Mouse (Mus musculus) CH12.LX (cell line): ENCODE results near the gene Serpinb2. TPM values are rescaled to one million over a fixed set of nuclear protein-coding genes. Genes with fewer than 3 reads are reported as not detected.

Experiments
- DNase-seq: peaks from one replicate; pipeline ENCODE4 v3.0.0-alpha.2; 2013; ENCODE audit errors: extremely low read depth
- H3K27ac ChIP-seq: 2 replicates; pipeline ENCODE4 v1.5.1; 2012; ENCODE audit warnings: low read depth, mild to moderate bottlenecking, control low read depth, moderate library complexity; ENCODE audit not compliant: insufficient read depth
- H3K27me3 ChIP-seq: replicated peaks from 2 replicates; pipeline ENCODE3; 2012; ENCODE audit warnings: inconsistent platforms
- H3K36me3 ChIP-seq, 2 experiments: replicated peaks in 1 of 2; 2 replicates each; pipeline versions ENCODE3 to v1.6.1; 2012; ENCODE audit warnings: inconsistent platforms in 1 of 2, low read length in 1 of 2, mild to moderate bottlenecking in 1 of 2, mixed read lengths in 1 of 2, moderate library complexity in 1 of 2; ENCODE audit not compliant: control insufficient read depth in 1 of 2, insufficient read depth in 1 of 2
- H3K4me1 ChIP-seq, 2 experiments: 2 replicates each; pipeline ENCODE4 v1.6.1; 2012; ENCODE audit warnings: inconsistent platforms in 1 of 2, moderate library complexity in 1 of 2; ENCODE audit not compliant: insufficient read depth in 2 of 2, control insufficient read depth in 1 of 2
- H3K4me2 ChIP-seq: 2 replicates; pipeline ENCODE4 v1.6.1; 2012; ENCODE audit warnings: low read depth, mild to moderate bottlenecking, control low read depth; ENCODE audit not compliant: poor library complexity, insufficient read depth, severe bottlenecking
- H3K4me3 ChIP-seq, 3 experiments: fragments of 150-350 bp in 1 of 3; sonication (generic) in 1 of 3; replicated peaks in 1 of 3; 2 replicates each; pipeline versions ENCODE3 to v1.5.1; 2011 to 2012; ENCODE audit warnings: low read depth in 2 of 3, low read length in 2 of 3, mild to moderate bottlenecking in 2 of 3, moderate library complexity in 2 of 3, control low read depth in 1 of 3, improper control_type of control experiment in 1 of 3, inconsistent platforms in 1 of 3, mixed read lengths in 1 of 3; ENCODE audit not compliant: poor library complexity in 1 of 3
- H3K79me2 ChIP-seq: replicated peaks from 2 replicates; pipeline ENCODE4 v1.6.1; 2012; ENCODE audit warnings: mild to moderate bottlenecking, moderate library complexity; ENCODE audit not compliant: control insufficient read depth, poor library complexity, insufficient read depth, severe bottlenecking; ENCODE audit errors: extremely low read depth
- H3K9ac ChIP-seq: 2 replicates; pipeline ENCODE4 v1.6.1; 2012; ENCODE audit warnings: low read depth, mild to moderate bottlenecking, control low read depth, moderate library complexity; ENCODE audit not compliant: insufficient read depth
- H3K9me3 ChIP-seq: replicated peaks from 2 replicates; pipeline ENCODE3; 2012; ENCODE audit warnings: low read length, inconsistent platforms, mixed read lengths
- BHLHE40 ChIP-seq: IDR thresholded peaks from 2 replicates; pipeline ENCODE4 v1.6.1; 2011; ENCODE audit warnings: mild to moderate bottlenecking, low read depth, low read length, improper control_type of control experiment
- CTCF ChIP-seq, 2 experiments: IDR thresholded peaks in 1 of 2; conservative IDR thresholded peaks in 1 of 2; 2 replicates each; pipeline ENCODE4 v1.5.1; 2011 to 2012; ENCODE audit warnings: low read depth in 2 of 2, low read length in 2 of 2, improper control_type of control experiment in 1 of 2, inconsistent platforms in 1 of 2, mild to moderate bottlenecking in 1 of 2, moderate library complexity in 1 of 2
- E2F4 ChIP-seq: IDR thresholded peaks from 2 replicates; pipeline ENCODE4 v1.6.1; 2011; ENCODE audit warnings: low read depth, low read length, improper control_type of control experiment; ENCODE audit not compliant: insufficient replicate concordance
- ELF1 ChIP-seq: IDR thresholded peaks from 2 replicates; pipeline ENCODE4 v1.6.1; 2014; ENCODE audit warnings: low read depth, mild to moderate bottlenecking, inconsistent platforms, low read length, improper control_type of control experiment
- EP300 ChIP-seq: IDR thresholded peaks from 2 replicates; pipeline ENCODE4 v1.6.1; 2011; ENCODE audit warnings: low read length, improper control_type of control experiment
- ETS1 ChIP-seq: conservative IDR thresholded peaks from 2 replicates; pipeline ENCODE4 v1.6.1; 2012; ENCODE audit warnings: low read depth, mild to moderate bottlenecking, inconsistent platforms, low read length, improper control_type of control experiment, moderate library complexity
- IRF4 ChIP-seq: IDR thresholded peaks from 2 replicates; pipeline ENCODE4 v1.6.1; 2014; ENCODE audit warnings: low read depth, mild to moderate bottlenecking, inconsistent platforms, low read length, improper control_type of control experiment
- JUN ChIP-seq: IDR thresholded peaks from 2 replicates; pipeline ENCODE4 v1.6.1; 2011; ENCODE audit warnings: low read depth, mild to moderate bottlenecking, low read length, improper control_type of control experiment, moderate library complexity; ENCODE audit not compliant: insufficient read depth
- MAZ ChIP-seq: IDR thresholded peaks from 2 replicates; pipeline ENCODE4 v1.6.1; 2012; ENCODE audit warnings: low read depth, mild to moderate bottlenecking, inconsistent platforms, low read length, improper control_type of control experiment, moderate library complexity
- MEF2A ChIP-seq: IDR thresholded peaks from 2 replicates; pipeline ENCODE4 v1.6.1; 2014; ENCODE audit warnings: low read depth, mild to moderate bottlenecking, inconsistent platforms, low read length, improper control_type of control experiment, borderline replicate concordance
- PAX5 ChIP-seq: IDR thresholded peaks from 2 replicates; pipeline ENCODE4 v1.6.1; 2012; ENCODE audit warnings: low read length, inconsistent platforms, mixed read lengths
- POLR2A ChIP-seq: IDR thresholded peaks from 2 replicates; pipeline ENCODE4 v1.6.1; 2011; ENCODE audit warnings: low read depth, mild to moderate bottlenecking, improper control_type of control experiment, low read length
- SMC3 ChIP-seq: IDR thresholded peaks from 2 replicates; pipeline ENCODE4 v1.6.1; 2011; ENCODE audit warnings: low read depth, low read length, improper control_type of control experiment
- TBP ChIP-seq: conservative IDR thresholded peaks from 2 replicates; pipeline ENCODE4 v1.6.1; 2011; ENCODE audit warnings: low read depth, low read length, improper control_type of control experiment
- USF2 ChIP-seq: conservative IDR thresholded peaks from 2 replicates; pipeline ENCODE4 v1.6.1; 2011; ENCODE audit warnings: low read depth, low read length, improper control_type of control experiment
- ZNF384 ChIP-seq: IDR thresholded peaks from 2 replicates; pipeline ENCODE4 v1.6.1; 2012; ENCODE audit warnings: low read depth, low read length, improper control_type of control experiment, inconsistent platforms
- dilution Hi-C: fragments of 300-500 bp; cut with MboI; formaldehyde crosslinking; loops from 2 replicates; pipeline ENCODE4 v1.14.3; 2020; ENCODE audit warnings: low sequenced_read_pairs; ENCODE audit not compliant: extremely low pct_unique_long_range_greater_than_20kb, extremely low pct_ligation_motif_present
- in situ Hi-C: fragments of 300-500 bp; cut with MboI; formaldehyde crosslinking; loops from 3 replicates; pipeline ENCODE4 v1.14.3; 2019; ENCODE audit warnings: low sequenced_read_pairs, low pct_ligation_motif_present, low pct_unique_long_range_greater_than_20kb, mixed read lengths
- polyA plus RNA-seq: library from polyadenylated mRNA; unstranded; fragments of >175 nt; gene quantifications from 2 replicates; pipeline ENCODE4 v1.2.1, GENCODE M21; 2012; ENCODE audit warnings: low read depth; ENCODE audit not compliant: insufficient read length
- total RNA-seq, 2 experiments: library from RNA; depleted of rRNA; stranded (reverse); fragments of 300-350 nt in 1 of 2; fragments of >200 nt in 1 of 2; gene quantifications; 2 replicates each; pipeline ENCODE4 v1.2.3; 2012 to 2014

The Serpinb2 gene
- total and polyA plus RNA-seq, 3 experiments = not detected

- H3K9me3 ChIP-seq = no peaks in the 10 kb centered on the region
- no peaks in the 10 kb centered on the region for H3K27me3 ChIP-seq
- H3K9ac ChIP-seq = no peak overlapping the region
- no peak overlapping the region for H3K4me3 ChIP-seq
- no peaks in the 10 kb centered on the region; a peak in 1 of 4 replicates for H3K4me1 ChIP-seq
- no peaks in the 10 kb centered on the region for H3K36me3 ChIP-seq
- no peak for DNase-seq
- no peaks in the 10 kb centered on the region for H3K79me2 ChIP-seq
- no peak overlapping the region for H3K4me2 ChIP-seq
- TF ChIP-seq ELF1 = no peak
- TF ChIP-seq USF2 = no peak
- no peak for TF ChIP-seq TBP
- TF ChIP-seq SMC3 = no peak
- H3K27ac ChIP-seq = no peak overlapping the region
- in situ Hi-C loops = no loop called here
- dilution Hi-C loops = no loop called here
Measured at GRCm38 (mm10) chr1:107496789-107497188, 14.4 kb upstream of the Serpinb2 start.

- no peak overlapping the region for H3K4me3 ChIP-seq
- no peaks in the 10 kb centered on the region for H3K9me3 ChIP-seq
- no peaks in the 10 kb centered on the region for H3K79me2 ChIP-seq
- peaks cover 2 to 7% of the 10 kb centered on the region in 2 experiments; a peak in 2 of 4 replicates for H3K4me1 ChIP-seq
- no peak overlapping the region for H3K9ac ChIP-seq
- in situ Hi-C loops = no loop called here
- no peak overlapping the region for H3K4me2 ChIP-seq
- H3K36me3 ChIP-seq = no peaks in the 10 kb centered on the region
- dilution Hi-C loops = no loop called here
- no peak for TF ChIP-seq CTCF (conservative IDR thresholded peaks at IDR 0.05 in 1 of 2, IDR thresholded peaks at IDR 0.05 in 1 of 2; ENCODE audit: low read depth in 2 of 2, low read length in 2 of 2)
- no peak for TF ChIP-seq PAX5
- no peak for TF ChIP-seq ETS1
- TF ChIP-seq IRF4 = no peak
- TF ChIP-seq E2F4 = no peak
- TF ChIP-seq MEF2A = no peak
- TF ChIP-seq BHLHE40 = no peak
- no peak for TF ChIP-seq JUN
- TF ChIP-seq ZNF384 = no peak
- DNase-seq = no peak
- no peak overlapping the region for H3K27ac ChIP-seq
- H3K27me3 ChIP-seq = no peaks in the 10 kb centered on the region
Measured at GRCm38 (mm10) chr1:107502025-107502424, 9.2 kb upstream of the Serpinb2 start.

DNA sequence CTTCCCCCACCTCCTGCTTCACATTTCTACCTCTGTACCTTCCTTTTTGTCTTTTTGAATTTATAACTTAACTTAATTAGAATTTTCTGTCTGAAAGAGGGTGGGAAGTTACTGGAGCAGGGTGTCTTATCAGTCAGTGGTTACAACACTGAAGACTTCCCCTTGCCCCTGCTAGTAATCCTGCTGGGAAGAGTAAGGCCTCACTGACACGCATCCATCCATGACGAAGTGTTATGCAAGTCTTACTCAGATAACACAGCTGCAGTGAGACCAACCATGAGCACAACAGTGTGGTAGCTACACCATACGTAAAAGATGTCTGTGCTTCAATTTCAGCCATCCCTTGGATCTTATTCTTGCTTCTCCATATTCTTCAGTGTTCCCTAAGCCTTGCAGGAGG lies 7.9 kb upstream of the Serpinb2 start:
- in situ Hi-C loops = no loop called here
- no peak overlapping the region for H3K4me3 ChIP-seq
- H3K36me3 ChIP-seq = no peaks in the 10 kb centered on the region
- H3K4me2 ChIP-seq = no peak overlapping the region
- H3K27ac ChIP-seq = no peak overlapping the region
- H3K4me1 ChIP-seq = peaks cover 2 to 7% of the 10 kb centered on the region in 2 experiments; a peak in 2 of 4 replicates
- no peaks in the 10 kb centered on the region for H3K9me3 ChIP-seq
- no peaks in the 10 kb centered on the region for H3K79me2 ChIP-seq
- H3K9ac ChIP-seq = no peak overlapping the region
- dilution Hi-C loops = no loop called here
- DNase-seq = no peak
- no peak for TF ChIP-seq MAZ
- no peak for TF ChIP-seq IRF4
- no peak for TF ChIP-seq BHLHE40
- no peak for TF ChIP-seq JUN
- TF ChIP-seq EP300 = no peak
- no peak for TF ChIP-seq MEF2A
- TF ChIP-seq POLR2A = no peak
- TF ChIP-seq, all 38 proteins: peak for 0
- no peaks in the 10 kb centered on the region for H3K27me3 ChIP-seq
